Mouse (Mus musculus): ENCODE results near the gene Greb1. TPM values are rescaled to one million over a fixed set of nuclear protein-coding genes. Genes with fewer than 3 reads are reported as not detected.

The Greb1 gene
- polyA plus RNA-seq, 1 experiment: 0.44 TPM

GRCm38 (mm10) chr12:16760246-16760645, 40.4 kb downstream of the Greb1 start:
- H3K4me3 ChIP-seq: no peak overlapping the region
- no peak overlapping the region for H3ac ChIP-seq (ENCODE audit: control insufficient read depth, insufficient read length)
- H3K79me2 ChIP-seq (ENCODE audit: control insufficient read depth, insufficient read depth): no peaks in the 10 kb centered on the region
- H3K36me3 ChIP-seq (ENCODE audit: control insufficient read depth, insufficient read depth): no peaks in the 10 kb centered on the region
- no peaks in the 10 kb centered on the region for H3K27me3 ChIP-seq (ENCODE audit: control insufficient read depth, insufficient read depth, insufficient read length)
- TF ChIP-seq POLR2A (IDR thresholded peaks at IDR 0.05; ENCODE audit: insufficient read length, low read depth): no peak
- TF ChIP-seq TCF3 (IDR thresholded peaks at IDR 0.05; ENCODE audit: insufficient read length, low read depth): peak; percentile 22
- no peak overlapping the region for H3K4me2 ChIP-seq (ENCODE audit: low read depth)

GRCm38 (mm10) chr12:16754311-16754710, 46.4 kb downstream of the Greb1 start:
- Histone ChIP-seq H3K4me2 (ENCODE audit: low read depth) (no peak overlapping the region), H3K36me3 (ENCODE audit: control insufficient read depth, insufficient read depth) (no peaks in the 10 kb centered on the region), H3K79me2 (ENCODE audit: control insufficient read depth, insufficient read depth) (no peaks in the 10 kb centered on the region), H3K27me3 (ENCODE audit: control insufficient read depth, insufficient read depth, insufficient read length) (peaks cover 35% of the 10 kb centered on the region), H3ac (ENCODE audit: control insufficient read depth, insufficient read length) (no peak overlapping the region), H3K4me3 (no peak overlapping the region)
- no peak for TF ChIP-seq TCF12 (IDR thresholded peaks at IDR 0.05; ENCODE audit: insufficient read depth, poor library complexity, severe bottlenecking)
- no peak for TF ChIP-seq MAX (IDR thresholded peaks at IDR 0.05; ENCODE audit: low read depth)
- TF ChIP-seq SRF (IDR thresholded peaks at IDR 0.05; ENCODE audit: control insufficient read depth, insufficient read length, low read depth): no peak
- TF ChIP-seq E2F4 (IDR thresholded peaks at IDR 0.05; ENCODE audit: insufficient read depth): no peak
- TF ChIP-seq MYOG (IDR thresholded peaks at IDR 0.05; ENCODE audit: control insufficient read depth in 1 of 3, insufficient read depth in 1 of 3, insufficient read length in 2 of 3, low read depth in 2 of 3): no peak
- TF ChIP-seq USF1 (IDR thresholded peaks at IDR 0.05; ENCODE audit: low read depth): no peak
- no peak for TF ChIP-seq CEBPB (IDR thresholded peaks at IDR 0.05; ENCODE audit: insufficient read depth, poor library complexity, severe bottlenecking)
- TF ChIP-seq MYOD1 (IDR thresholded peaks at IDR 0.05; ENCODE audit: control insufficient read depth in 1 of 3, insufficient read length in 2 of 3, low read depth in 2 of 3): no peak
- TF ChIP-seq TCF3 (IDR thresholded peaks at IDR 0.05; ENCODE audit: insufficient read length, low read depth): no peak
- TF ChIP-seq POLR2A (IDR thresholded peaks at IDR 0.05; ENCODE audit: insufficient read length, low read depth): no peak
- no peak for TF ChIP-seq REST (IDR thresholded peaks at IDR 0.05; ENCODE audit: insufficient read depth, insufficient read length)
- no peak for TF ChIP-seq POLR2AphosphoS2 (IDR thresholded peaks at IDR 0.05; ENCODE audit: insufficient read length, low read depth)

DNA sequence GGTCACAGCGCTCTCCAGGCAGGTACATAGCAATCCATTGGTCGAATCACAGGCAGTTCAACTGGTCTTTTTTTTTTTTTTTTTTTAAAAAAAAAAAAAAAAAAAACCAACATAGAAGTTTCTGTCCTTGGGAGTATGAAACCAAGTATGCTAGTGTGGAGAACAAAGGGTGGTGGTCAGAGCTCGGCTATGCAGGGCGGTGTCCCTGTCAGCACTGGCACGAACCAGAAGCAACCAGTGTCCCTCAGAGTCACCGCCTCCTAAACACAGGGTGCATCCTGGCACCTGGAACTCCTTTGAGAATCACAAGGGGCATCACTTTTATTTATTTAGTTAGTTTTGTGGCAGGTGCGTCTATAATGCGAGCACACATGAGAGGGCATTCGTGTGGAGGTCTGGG, 47.1 kb downstream of the Greb1 start:
- Histone ChIP-seq H3K79me2 (ENCODE audit: control insufficient read depth, insufficient read depth) (no peaks in the 10 kb centered on the region), H3ac (ENCODE audit: control insufficient read depth, insufficient read length) (no peak overlapping the region), H3K36me3 (ENCODE audit: control insufficient read depth, insufficient read depth) (no peaks in the 10 kb centered on the region), H3K4me3 (no peak overlapping the region), H3K27me3 (ENCODE audit: control insufficient read depth, insufficient read depth, insufficient read length) (peaks cover 39% of the 10 kb centered on the region), H3K4me2 (ENCODE audit: low read depth) (no peak overlapping the region)
- TF ChIP-seq SRF (IDR thresholded peaks at IDR 0.05; ENCODE audit: control insufficient read depth, insufficient read length, low read depth): no peak
- no peak for TF ChIP-seq MYOD1 (IDR thresholded peaks at IDR 0.05; ENCODE audit: control insufficient read depth in 1 of 3, insufficient read length in 2 of 3, low read depth in 2 of 3)
- no peak for TF ChIP-seq E2F4 (IDR thresholded peaks at IDR 0.05; ENCODE audit: insufficient read depth)
- TF ChIP-seq USF1 (IDR thresholded peaks at IDR 0.05; ENCODE audit: low read depth): no peak
- TF ChIP-seq MYOG (IDR thresholded peaks at IDR 0.05; ENCODE audit: control insufficient read depth in 1 of 3, insufficient read depth in 1 of 3, insufficient read length in 2 of 3, low read depth in 2 of 3): no peak
- TF ChIP-seq TCF12 (IDR thresholded peaks at IDR 0.05; ENCODE audit: insufficient read depth, poor library complexity, severe bottlenecking): no peak
- TF ChIP-seq CEBPB (IDR thresholded peaks at IDR 0.05; ENCODE audit: insufficient read depth, poor library complexity, severe bottlenecking): no peak
- TF ChIP-seq POLR2A (IDR thresholded peaks at IDR 0.05; ENCODE audit: insufficient read length, low read depth): no peak
- no peak for TF ChIP-seq TCF3 (IDR thresholded peaks at IDR 0.05; ENCODE audit: insufficient read length, low read depth)
- no peak for TF ChIP-seq POLR2AphosphoS2 (IDR thresholded peaks at IDR 0.05; ENCODE audit: insufficient read length, low read depth)
- no peak for TF ChIP-seq MAX (IDR thresholded peaks at IDR 0.05; ENCODE audit: low read depth)
- no peak for TF ChIP-seq REST (IDR thresholded peaks at IDR 0.05; ENCODE audit: insufficient read depth, insufficient read length)

GRCm38 (mm10) chr12:16753110-16753509, 47.6 kb downstream of the Greb1 start:
- no peak for TF ChIP-seq POLR2A (IDR thresholded peaks at IDR 0.05; ENCODE audit: insufficient read length, low read depth)
- no peak for TF ChIP-seq REST (IDR thresholded peaks at IDR 0.05; ENCODE audit: insufficient read depth, insufficient read length)
- no peak for TF ChIP-seq CEBPB (IDR thresholded peaks at IDR 0.05; ENCODE audit: insufficient read depth, poor library complexity, severe bottlenecking)
- TF ChIP-seq SRF (IDR thresholded peaks at IDR 0.05; ENCODE audit: control insufficient read depth, insufficient read length, low read depth): no peak
- TF ChIP-seq USF1 (IDR thresholded peaks at IDR 0.05; ENCODE audit: low read depth): no peak
- TF ChIP-seq TCF12 (IDR thresholded peaks at IDR 0.05; ENCODE audit: insufficient read depth, poor library complexity, severe bottlenecking): no peak
- TF ChIP-seq MAX (IDR thresholded peaks at IDR 0.05; ENCODE audit: low read depth): no peak
- TF ChIP-seq POLR2AphosphoS2 (IDR thresholded peaks at IDR 0.05; ENCODE audit: insufficient read length, low read depth): no peak
- TF ChIP-seq E2F4 (IDR thresholded peaks at IDR 0.05; ENCODE audit: insufficient read depth): no peak
- no peak for TF ChIP-seq MYOG (IDR thresholded peaks at IDR 0.05; ENCODE audit: control insufficient read depth in 1 of 3, insufficient read depth in 1 of 3, insufficient read length in 2 of 3, low read depth in 2 of 3)
- Histone ChIP-seq H3K4me2 (ENCODE audit: low read depth) (no peak overlapping the region), H3ac (ENCODE audit: control insufficient read depth, insufficient read length) (no peak overlapping the region), H3K36me3 (ENCODE audit: control insufficient read depth, insufficient read depth) (no peaks in the 10 kb centered on the region), H3K79me2 (ENCODE audit: control insufficient read depth, insufficient read depth) (no peaks in the 10 kb centered on the region), H3K27me3 (ENCODE audit: control insufficient read depth, insufficient read depth, insufficient read length) (peaks cover 39% of the 10 kb centered on the region), H3K4me3 (no peak overlapping the region)

GRCm38 (mm10) chr12:16752236-16752840, 48.3 kb downstream of the Greb1 start:
- H3K79me2 ChIP-seq (ENCODE audit: control insufficient read depth, insufficient read depth): no peaks in the 10 kb centered on the region
- no peak overlapping the region for H3K4me3 ChIP-seq
- H3K4me2 ChIP-seq (ENCODE audit: low read depth): no peak overlapping the region
- H3K27me3 ChIP-seq (ENCODE audit: control insufficient read depth, insufficient read depth, insufficient read length): peaks cover 39% of the 10 kb centered on the region
- no peak overlapping the region for H3ac ChIP-seq (ENCODE audit: control insufficient read depth, insufficient read length)
- TF ChIP-seq POLR2AphosphoS2 (IDR thresholded peaks at IDR 0.05; ENCODE audit: insufficient read length, low read depth) (no peak), REST (IDR thresholded peaks at IDR 0.05; ENCODE audit: insufficient read depth, insufficient read length) (no peak), MAX (IDR thresholded peaks at IDR 0.05; ENCODE audit: low read depth) (no peak), POLR2A (IDR thresholded peaks at IDR 0.05; ENCODE audit: insufficient read length, low read depth) (no peak), TCF12 (IDR thresholded peaks at IDR 0.05; ENCODE audit: insufficient read depth, poor library complexity, severe bottlenecking) (no peak), SRF (IDR thresholded peaks at IDR 0.05; ENCODE audit: control insufficient read depth, insufficient read length, low read depth) (no peak), TCF3 (IDR thresholded peaks at IDR 0.05; ENCODE audit: insufficient read length, low read depth) (no peak)
- no peaks in the 10 kb centered on the region for H3K36me3 ChIP-seq (ENCODE audit: control insufficient read depth, insufficient read depth)

Data from myocyte (in vitro differentiated cells).